Mouse (Mus musculus) frontal cortex, adult (tissue): Measurements from ENCODE around the gene Ccdc24.

ENCODE experiments used
- ATAC-seq: cut with Nextera tagmentation; 2 replicates; pipeline ENCODE4 v1.9.2; 2017; ENCODE audit warnings: mild to moderate bottlenecking, moderate library complexity, mixed read lengths; ENCODE audit not compliant: low TSS enrichment

Gene Ccdc24

DNA sequence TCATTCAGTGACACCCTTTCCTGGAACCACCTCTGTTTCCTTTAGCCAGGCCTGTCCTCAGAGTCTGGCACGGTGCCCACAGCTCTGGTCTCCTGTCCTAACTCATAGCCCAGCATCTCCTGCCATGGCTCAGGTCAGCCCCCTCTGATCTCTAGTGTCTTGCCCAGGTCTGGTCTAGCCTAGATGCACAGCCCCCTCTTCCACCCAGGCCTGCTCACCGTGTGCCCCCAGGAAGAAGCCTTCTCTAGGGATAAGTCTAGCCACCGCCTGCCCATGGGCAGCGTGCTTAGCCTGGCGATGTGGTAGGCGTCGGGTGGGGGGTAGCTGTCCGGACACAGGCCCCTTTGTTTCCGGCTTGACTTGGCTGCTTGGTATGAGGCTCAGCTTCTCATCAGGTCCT, 17.2 kb downstream of the Ccdc24 start:
- ATAC-seq: peak; percentile 30; the same call in 1 of the 2 replicates

DNA sequence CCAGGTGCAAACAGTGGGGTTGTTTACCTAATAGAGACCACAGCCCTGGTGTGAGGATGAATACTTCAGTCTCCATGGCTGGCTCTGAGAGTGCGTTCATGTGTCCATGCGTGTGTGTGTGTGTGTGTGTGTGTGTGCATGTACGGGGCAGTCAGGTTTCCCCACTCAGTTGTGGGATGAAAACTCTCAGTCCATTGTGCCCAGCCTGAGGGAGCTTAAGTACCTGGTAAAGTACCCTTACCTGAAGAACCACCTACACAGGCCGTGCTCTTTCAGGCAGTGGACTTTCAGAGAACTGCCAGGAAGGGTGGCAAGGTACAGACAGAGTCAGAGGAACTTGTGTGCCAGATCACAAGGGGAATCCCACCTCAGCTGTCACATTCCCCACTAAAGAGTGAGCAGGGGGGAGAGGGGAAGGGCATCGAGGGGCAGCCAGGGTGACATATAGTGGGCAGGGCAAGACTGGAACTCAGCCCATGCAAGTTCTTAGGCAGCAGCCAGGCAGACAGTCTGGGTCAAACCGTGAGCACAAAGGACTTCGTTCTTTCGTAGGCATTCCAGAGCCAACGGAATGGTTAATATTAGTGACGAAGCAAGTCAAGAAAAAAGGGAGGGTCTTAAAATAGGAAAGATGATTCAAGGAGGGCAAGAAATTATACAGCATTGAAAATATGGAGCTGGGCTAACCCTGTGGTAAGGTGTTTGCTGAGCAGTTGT, 20.0 kb downstream of the Ccdc24 start:
- ATAC-seq: no peak

DNA sequence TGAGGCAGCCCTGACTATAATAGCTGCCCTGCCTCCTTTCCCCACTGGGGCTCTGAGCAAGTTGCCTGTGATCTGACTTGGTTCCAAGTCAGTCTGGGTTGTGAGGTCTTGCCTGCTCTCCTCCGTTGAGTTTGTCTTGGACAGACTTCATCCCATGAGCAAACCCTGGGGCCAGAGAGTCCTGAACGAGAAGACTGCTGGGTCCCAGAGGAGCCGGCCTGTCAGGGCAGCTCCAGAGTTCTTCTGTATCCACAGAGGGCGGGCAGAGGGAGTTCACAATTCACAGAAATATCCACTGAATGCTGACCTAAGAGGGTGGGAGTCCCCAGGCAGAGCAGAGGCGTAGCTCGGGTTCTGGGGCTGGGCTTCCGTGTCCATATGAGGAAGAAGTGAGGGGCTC, 21.5 kb downstream of the Ccdc24 start:
- no peak for ATAC-seq

- no peak for ATAC-seq
Observed at GRCm38 (mm10) chr4:117850176-117850575, 22.2 kb downstream of the Ccdc24 start.

- no peak for ATAC-seq
Observed at GRCm38 (mm10) chr4:117849506-117849905, 22.9 kb downstream of the Ccdc24 start.

GRCm38 (mm10) chr4:117849063-117849462, 23.3 kb downstream of the Ccdc24 start:
- no peak for ATAC-seq

GRCm38 (mm10) chr4:117847011-117847410, 25.3 kb downstream of the Ccdc24 start:
- ATAC-seq: peak; percentile 50

- ATAC-seq: no peak
Observed at GRCm38 (mm10) chr4:117846261-117846660, 26.1 kb downstream of the Ccdc24 start.

GRCm38 (mm10) chr4:117845316-117845715, 27.0 kb downstream of the Ccdc24 start:
- no peak for ATAC-seq

- ATAC-seq: no peak
Observed at GRCm38 (mm10) chr4:117844467-117844866, 27.9 kb downstream of the Ccdc24 start.

GRCm38 (mm10) chr4:117843101-117843500, 29.3 kb downstream of the Ccdc24 start:
- ATAC-seq: no peak

DNA sequence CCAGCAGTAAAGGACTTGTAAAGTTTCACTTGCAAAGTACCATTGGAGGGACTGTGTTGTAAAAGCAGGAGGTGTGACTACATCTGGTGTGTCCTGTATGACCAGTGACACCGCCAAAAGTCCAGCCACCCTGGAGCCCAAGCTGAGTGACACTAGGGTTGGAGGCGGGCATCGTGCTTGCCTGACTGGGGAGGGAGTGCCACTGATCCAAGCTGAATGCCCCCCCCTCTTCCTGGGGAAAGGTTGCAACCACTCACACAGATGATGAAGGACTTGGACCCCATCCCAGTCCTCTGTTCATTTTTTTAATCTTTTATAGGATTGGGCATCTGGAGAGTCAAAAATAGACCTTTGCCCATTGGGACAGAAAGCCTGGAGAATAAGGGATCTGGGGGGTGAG, 30.8 kb downstream of the Ccdc24 start:
- no peak for ATAC-seq

GRCm38 (mm10) chr4:117840821-117841220, 31.5 kb downstream of the Ccdc24 start:
- ATAC-seq: no peak

- no peak for ATAC-seq
Observed at GRCm38 (mm10) chr4:117839366-117839765, 33.0 kb downstream of the Ccdc24 start.

DNA sequence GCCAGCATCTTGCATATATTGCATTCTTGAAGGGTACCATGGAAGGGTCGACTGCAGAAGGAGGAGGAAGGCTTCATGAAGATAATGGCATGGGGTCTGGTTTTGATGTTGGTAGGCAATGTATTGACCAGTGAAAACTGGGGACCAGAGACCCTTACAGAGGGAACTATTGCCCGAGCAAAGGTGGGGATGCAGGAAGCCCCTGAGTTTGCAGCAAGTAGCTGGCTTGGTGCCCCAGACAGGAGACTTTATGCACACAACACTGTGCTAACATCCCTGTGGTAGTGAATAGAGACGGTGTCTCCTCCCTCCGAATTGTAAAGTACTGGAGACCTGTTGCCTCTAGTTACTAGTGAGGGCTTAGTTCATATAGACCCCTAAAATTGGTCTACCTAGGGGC, 35.1 kb downstream of the Ccdc24 start:
- ATAC-seq: no peak

DNA sequence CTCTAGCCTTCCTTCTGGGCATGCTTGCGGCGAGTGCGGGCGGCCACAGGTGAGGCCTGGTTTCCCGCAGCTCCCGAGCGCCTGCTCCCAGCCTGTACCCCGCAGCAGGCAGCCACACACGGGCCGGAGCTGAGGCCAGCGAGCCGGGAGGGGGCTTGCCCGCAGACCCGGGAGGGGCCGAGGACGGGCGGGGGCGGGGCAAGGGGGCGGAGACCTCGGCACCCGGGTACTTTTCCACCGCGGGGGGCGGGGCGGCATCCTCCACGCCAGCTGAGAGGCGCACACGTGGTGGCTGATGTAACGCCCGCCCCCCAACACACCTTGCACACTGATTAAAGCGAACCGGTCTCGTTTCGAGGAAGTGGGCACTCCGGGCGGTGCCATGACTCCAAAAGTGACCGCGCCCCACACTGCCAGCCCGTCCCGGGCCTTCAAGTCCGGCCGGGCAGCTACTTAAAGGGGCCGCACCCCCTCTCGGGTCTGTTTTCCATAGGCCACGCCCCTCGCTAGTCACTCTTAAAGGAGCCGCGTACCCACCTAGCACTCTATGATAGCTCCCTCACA, 36.1 kb downstream of the Ccdc24 start:
- peak; percentile 66 for ATAC-seq

DNA sequence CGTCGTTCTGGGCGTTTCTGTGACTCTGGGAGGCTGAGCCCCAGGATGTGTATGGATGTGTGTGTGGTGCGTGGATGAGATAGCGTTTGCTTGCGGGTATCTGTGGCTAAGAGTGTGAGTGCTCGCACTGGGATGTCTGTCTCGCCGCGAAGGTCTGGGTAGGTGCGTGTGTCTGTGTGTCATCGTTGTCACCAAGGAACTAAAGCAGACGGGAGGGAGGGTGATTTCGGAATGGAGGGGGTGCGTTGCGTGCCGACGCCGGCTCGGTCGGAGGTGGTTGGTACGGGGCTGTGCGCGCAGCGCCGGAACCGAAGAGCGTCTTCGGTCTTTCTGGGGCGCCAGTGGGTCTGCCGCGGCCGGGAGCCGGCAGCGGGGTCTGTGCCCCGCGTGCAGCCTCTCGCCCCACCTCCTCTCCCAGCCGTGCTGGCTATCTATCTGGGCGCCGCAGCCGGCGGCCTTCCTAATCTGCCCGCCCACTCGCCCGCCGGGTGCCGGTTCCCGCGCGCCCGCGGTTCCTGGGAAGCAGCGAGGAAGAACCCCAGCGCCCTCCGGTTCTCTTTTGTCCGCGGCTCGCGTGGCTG, 36.7 kb downstream of the Ccdc24 start:
- ATAC-seq: peak; percentile 81

DNA sequence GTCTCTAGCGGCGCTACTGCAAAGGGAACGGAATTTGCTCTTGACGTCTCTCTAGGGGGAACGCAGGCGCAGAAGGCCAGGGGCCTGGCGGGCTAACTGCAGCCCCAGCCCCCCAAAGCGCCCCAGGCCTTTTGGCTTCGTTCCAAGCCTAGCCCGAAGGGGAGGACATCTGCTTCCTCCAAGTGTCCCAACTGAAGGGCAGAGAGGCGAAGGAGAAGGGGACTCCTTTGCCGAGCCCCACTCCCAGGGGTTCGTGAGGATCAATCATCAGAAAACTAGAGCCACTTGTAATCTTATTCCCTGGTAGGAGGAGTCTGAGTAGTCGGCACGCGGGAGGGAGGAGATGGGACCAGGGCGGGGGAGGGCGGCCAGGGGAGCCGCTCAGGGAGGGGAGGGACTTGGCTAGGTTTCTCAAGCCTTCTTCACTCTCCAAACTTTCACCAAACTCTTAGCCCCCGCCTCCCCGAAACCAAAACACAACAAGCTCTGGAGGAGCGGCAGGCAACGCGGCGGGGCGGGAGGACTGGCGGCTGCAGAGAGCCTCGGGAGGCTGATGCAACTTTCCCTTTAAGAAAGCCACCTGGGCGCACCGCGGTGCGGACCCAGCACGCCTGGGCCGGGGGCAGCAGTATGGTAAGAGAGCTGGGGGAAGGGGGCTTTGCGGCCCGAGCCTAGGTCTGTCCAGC, 37.4 kb downstream of the Ccdc24 start:
- peak; percentile 39 for ATAC-seq

GRCm38 (mm10) chr4:117834457-117834844, 37.9 kb downstream of the Ccdc24 start, which contains the start of gene Slc6a9:
Slc6a9 (plus strand) TSS chr4:117834506.
- ATAC-seq: no peak

GRCm38 (mm10) chr4:117831920-117832691, 40.3 kb downstream of the Ccdc24 start:
- ATAC-seq: no peak

DNA sequence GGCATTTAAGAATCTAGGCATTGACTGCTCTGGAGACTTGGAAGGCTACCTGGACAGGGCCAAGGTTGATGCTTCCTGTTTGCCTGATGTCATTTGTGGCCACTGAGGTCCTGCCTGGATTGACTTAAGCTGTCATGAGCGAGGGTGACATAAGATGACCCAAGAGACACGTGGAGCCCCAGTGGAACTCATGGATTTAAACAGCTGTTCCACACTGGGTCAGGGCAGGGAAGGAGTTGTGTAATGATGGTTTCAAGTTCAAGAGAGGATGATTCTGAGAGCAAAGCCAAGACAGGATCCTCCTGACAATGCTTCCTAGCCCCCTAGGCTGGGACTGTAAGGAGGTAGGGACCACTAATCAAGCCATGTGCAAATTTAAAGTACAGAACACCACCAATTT, 40.9 kb downstream of the Ccdc24 start:
- no peak for ATAC-seq

- ATAC-seq: no peak
Observed at GRCm38 (mm10) chr4:117830801-117831200, 41.6 kb downstream of the Ccdc24 start.
